Mouse (Mus musculus) midbrain, embryonic 12.5 days (tissue): ENCODE data around the gene Gk5. TPM values are rescaled to one million over a fixed set of nuclear protein-coding genes. Genes with fewer than 3 reads are reported as not detected.

Experiments used
- polyA plus RNA-seq: library from polyadenylated mRNA; unstranded; fragments of >200 nt; fragmentation: Nextera tagmentation; extraction: Ambion mirVana; gene quantifications from 2 replicates; pipeline ENCODE4 v1.2.1, GENCODE M21; 2016

Gk5 gene
- polyA plus RNA-seq, 1 experiment from 2014 or later = 3.2 TPM

Other genes starting within 250 kb of the Gk5 start
- gene Xrn1, start 164.6 kb upstream of the Gk5 start, polyA plus RNA-seq = 26.0 and 26.9 TPM in 2 replicates
- gene Tfdp2, start 76.9 kb downstream of the Gk5 start, polyA plus RNA-seq = 116 and 124 TPM in 2 replicates
- 158 and 165 TPM in 2 replicates for gene Atp1b3, start 245.1 kb downstream of the Gk5 start, polyA plus RNA-seq